Mouse (Mus musculus) erythroblast, embryonic 14.5 days (primary cell): ENCODE data around the gene Dzip1.

Source experiments
- GATA1 ChIP-seq: IDR thresholded peaks from 2 replicates; pipeline ENCODE4 v1.6.1; 2012; ENCODE audit warnings: low read length, inconsistent platforms, mixed read lengths
- TAL1 ChIP-seq: IDR thresholded peaks from 3 replicates; pipeline ENCODE4 v1.6.1; 2012; ENCODE audit warnings: low read length, inconsistent platforms, mixed read lengths

- TF ChIP-seq TAL1 (no peak), GATA1 (no peak)
Observed at GRCm38 (mm10) chr14:118913651-118914050, 11.6 kb downstream of the Dzip1 start.
